Mouse (Mus musculus) retina, postnatal 7 days (tissue): ENCODE measurements at regions not wholly inside any gene's neighbourhood (a gene's known extent, or its start where the extent isn't known, plus 50 kb on each side); places are given as distances from the start of the nearest gene placed in this dataset.
A peak's percentile ranks its signal among the peaks of the same experiment; 100 is the strongest.

Experiments used
- DNase-seq: peaks from one replicate; pipeline ENCODE4 v3.0.0-alpha.2; 2012; ENCODE audit warnings: low read depth, low spot score

- no peak for DNase-seq
Observed at GRCm38 (mm10) chr6:14298167-14298566, 426.8 kb upstream of the 2610001J05Rik start.

GRCm38 (mm10) chr6:14297428-14297827 lies 426.1 kb upstream of the 2610001J05Rik start:
- DNase-seq: no peak

- no peak for DNase-seq
Observed at GRCm38 (mm10) chr6:14290843-14291242, 419.5 kb upstream of the 2610001J05Rik start.

- DNase-seq: no peak
Observed at GRCm38 (mm10) chr6:14281476-14281875, 410.2 kb upstream of the 2610001J05Rik start.

GRCm38 (mm10) chr6:14261941-14262340 lies 390.6 kb upstream of the 2610001J05Rik start:
- no peak for DNase-seq

- no peak for DNase-seq
Observed at GRCm38 (mm10) chr6:14240331-14240730, 369.0 kb upstream of the 2610001J05Rik start.

GRCm38 (mm10) chr6:14239151-14239550 lies 367.8 kb upstream of the 2610001J05Rik start:
- DNase-seq: no peak

GRCm38 (mm10) chr6:14230823-14231222 lies 359.5 kb upstream of the 2610001J05Rik start:
- DNase-seq: no peak

GRCm38 (mm10) chr6:14207509-14207908 lies 336.2 kb upstream of the 2610001J05Rik start:
- DNase-seq: peak; percentile 39

- no peak for DNase-seq
Observed at GRCm38 (mm10) chr6:14197107-14197506, 325.8 kb upstream of the 2610001J05Rik start.

- DNase-seq: no peak
Observed at GRCm38 (mm10) chr6:14195351-14195750, 324.0 kb upstream of the 2610001J05Rik start.

- no peak for DNase-seq
Observed at GRCm38 (mm10) chr6:14191387-14192023, 320.2 kb upstream of the 2610001J05Rik start.

- no peak for DNase-seq
Observed at GRCm38 (mm10) chr6:14185921-14186420, 314.7 kb upstream of the 2610001J05Rik start.

- no peak for DNase-seq
Observed at GRCm38 (mm10) chr6:14147370-14147769, 276.1 kb upstream of the 2610001J05Rik start.

- DNase-seq: no peak
Observed at GRCm38 (mm10) chr6:14146394-14146793, 275.1 kb upstream of the 2610001J05Rik start.

- DNase-seq: no peak
Observed at GRCm38 (mm10) chr6:14142107-14142751, 270.9 kb upstream of the 2610001J05Rik start.

GRCm38 (mm10) chr6:14130392-14131144 lies 259.2 kb upstream of the 2610001J05Rik start:
- no peak for DNase-seq

GRCm38 (mm10) chr6:14129394-14129793 lies 258.1 kb upstream of the 2610001J05Rik start:
- DNase-seq: no peak

- DNase-seq: no peak
Observed at GRCm38 (mm10) chr6:14122311-14122710, 251.0 kb upstream of the 2610001J05Rik start.

GRCm38 (mm10) chr6:14121479-14121878 lies 250.2 kb upstream of the 2610001J05Rik start:
- DNase-seq: no peak

GRCm38 (mm10) chr6:14094907-14095306 lies 223.6 kb upstream of the 2610001J05Rik start:
- no peak for DNase-seq

GRCm38 (mm10) chr6:14081884-14082283 lies 210.6 kb upstream of the 2610001J05Rik start:
- DNase-seq: no peak
